Mouse (Mus musculus) frontal cortex, postnatal 14 days (tissue): ENCODE results near the gene Vmn2r97.
"Not testable (repeated sequence)": the region's sequence is repeated elsewhere in the genome, so short reads cannot be mapped to it uniquely, and the experiment has no call there.

Experiments
- DNase-seq, 2 experiments: peaks; one replicate each; pipeline ENCODE4 v3.0.0; 2022; ENCODE audit warnings: low spot score in 2 of 2

Gene Vmn2r97

GRCm38 (mm10) chr17:18914000-18914399 is at the start of gene Vmn2r97:
Vmn2r97 (plus strand) TSS chr17:18914300.
- not testable (repeated sequence) for DNase-seq

- not testable (repeated sequence) for DNase-seq
Measured at GRCm38 (mm10) chr17:18882436-18882835, 31.7 kb upstream of the Vmn2r97 start.

- no peak for DNase-seq
Measured at GRCm38 (mm10) chr17:18889745-18890329, 24.3 kb upstream of the Vmn2r97 start.

GRCm38 (mm10) chr17:18957800-18958199 is 43.7 kb downstream of the Vmn2r97 start:
- DNase-seq: not testable (repeated sequence)

- DNase-seq: no peak
Measured at GRCm38 (mm10) chr17:18968371-18969275, 54.5 kb downstream of the Vmn2r97 start.
